Mouse (Mus musculus) urinary bladder, adult 18-20 months (tissue): Measurements from ENCODE around the gene Fam205c.
"Not testable (repeated sequence)": the region's sequence is repeated elsewhere in the genome, so short reads cannot be mapped to it uniquely, and the experiment has no call there.

ENCODE experiments used
- DNase-seq, 2 experiments: peaks; one replicate each; pipeline ENCODE4 v3.0.0; 2022; ENCODE audit warnings: low spot score in 2 of 2, mixed read lengths in 2 of 2

Gene Fam205c

GRCm38 (mm10) chr4:42877657-42878056 is 3.6 kb upstream of the Fam205c start:
- no peak for DNase-seq

GRCm38 (mm10) chr4:42876586-42877291 is 2.7 kb upstream of the Fam205c start:
- peak; percentile 6 to 29 for DNase-seq

GRCm38 (mm10) chr4:42872746-42873435 is 1.1 kb downstream of the Fam205c start:
- DNase-seq: no peak

- no peak for DNase-seq
Observed at GRCm38 (mm10) chr4:42872151-42872550, 1.9 kb downstream of the Fam205c start.

- DNase-seq: no peak
Observed at GRCm38 (mm10) chr4:42870748-42871147, 3.3 kb downstream of the Fam205c start.

- DNase-seq: no peak
Observed at GRCm38 (mm10) chr4:42868193-42868592, 5.8 kb downstream of the Fam205c start.

GRCm38 (mm10) chr4:42867390-42867789 is 6.6 kb downstream of the Fam205c start:
- DNase-seq: no peak

GRCm38 (mm10) chr4:42863487-42863886 is 10.5 kb downstream of the Fam205c start:
- DNase-seq: not testable (repeated sequence)

- not testable (repeated sequence) for DNase-seq
Observed at GRCm38 (mm10) chr4:42860483-42860882, 13.6 kb downstream of the Fam205c start.

GRCm38 (mm10) chr4:42856671-42857070 is 17.4 kb downstream of the Fam205c start, which contains the start of gene Gm12394:
Gene Gm12394 (minus strand): TSS chr4:42856771.
- not testable (repeated sequence) for DNase-seq

GRCm38 (mm10) chr4:42853788-42854187 is 20.2 kb downstream of the Fam205c start, which contains the start of gene Fam205a1:
Gene Fam205a1 (minus strand): TSS chr4:42853888.
- DNase-seq: not testable (repeated sequence)
